Mouse (Mus musculus): ENCODE results near the gene Gm19935. TPM values are rescaled to one million over a fixed set of nuclear protein-coding genes. Genes with fewer than 3 reads are reported as not detected.

Gm19935 gene
- polyA plus RNA-seq (2017; shearing (Covaris generic)) = not detected

DNA sequence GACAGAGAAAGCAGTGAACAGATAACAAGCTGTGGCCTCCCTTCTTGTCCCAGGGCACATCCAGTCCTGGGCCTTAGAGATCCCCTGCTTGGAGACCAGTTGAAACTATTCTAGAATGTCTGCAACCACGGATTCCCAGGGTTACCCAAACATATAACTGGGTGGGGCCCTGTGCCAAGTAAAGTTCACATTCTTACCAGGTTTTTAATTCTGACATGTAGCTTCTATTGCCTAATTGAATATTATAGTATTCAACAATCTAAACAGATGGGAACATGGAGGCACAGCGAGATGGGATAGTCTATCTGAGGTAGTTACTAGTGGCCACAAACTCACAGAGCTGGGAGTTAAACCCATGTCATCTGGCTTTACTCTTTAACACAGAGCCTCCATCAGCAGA, at the start of gene Gm19935:
Gene Gm19935 (minus strand): TSS at position 101 of the 400 bp plus-strand sequence.
- ATAC-seq = no peak

DNA sequence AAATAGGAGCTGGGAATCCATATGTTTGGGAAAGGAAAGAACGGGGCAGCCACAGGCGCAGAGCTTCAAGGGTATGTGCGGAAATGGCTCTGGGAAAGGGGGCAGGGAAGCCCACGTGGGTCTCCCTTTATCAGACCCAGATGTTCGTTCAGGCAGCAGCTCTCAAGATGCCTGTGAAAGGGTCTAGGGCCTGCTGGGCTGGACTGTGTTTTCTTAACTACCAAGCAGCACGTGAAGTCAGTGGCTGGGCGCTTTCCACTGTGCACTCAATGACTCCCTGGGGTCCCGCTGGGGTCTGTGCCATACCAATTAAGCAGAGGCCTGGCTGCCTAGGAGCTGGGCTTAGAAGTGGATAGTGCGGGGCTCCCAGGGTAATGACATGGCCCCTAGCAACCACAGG, 44.8 kb upstream of the Gm19935 start:
- ATAC-seq = no peak

GRCm38 (mm10) chr8:90861266-90861944, 44.2 kb upstream of the Gm19935 start:
- no peak for ATAC-seq

- no peak for ATAC-seq
These were observed 40.9 kb upstream of the Gm19935 start for GRCm38 (mm10) chr8:90858071-90858470.

DNA sequence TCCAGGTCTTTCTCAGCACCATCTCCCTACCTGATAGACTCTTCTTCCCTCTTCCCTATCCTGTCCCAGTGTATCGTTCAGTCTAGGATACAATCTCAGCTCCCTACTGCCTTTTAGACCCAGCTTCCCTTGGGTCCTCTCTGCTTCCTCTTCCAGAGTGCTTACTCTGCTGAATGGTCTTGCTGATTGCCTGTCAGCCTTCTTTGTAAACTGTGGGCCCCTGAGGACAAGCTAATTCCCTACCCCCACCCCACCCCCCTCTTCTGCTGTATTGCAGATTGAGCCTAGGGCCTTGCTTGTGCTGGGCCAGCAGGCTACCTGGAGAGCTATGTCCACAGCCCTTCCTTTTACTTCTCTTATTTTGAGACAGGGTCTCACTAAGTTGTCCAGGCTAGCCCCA, 39.8 kb upstream of the Gm19935 start:
- no peak for ATAC-seq

- ATAC-seq = no peak
These were observed 39.0 kb upstream of the Gm19935 start for GRCm38 (mm10) chr8:90856171-90856570.

DNA sequence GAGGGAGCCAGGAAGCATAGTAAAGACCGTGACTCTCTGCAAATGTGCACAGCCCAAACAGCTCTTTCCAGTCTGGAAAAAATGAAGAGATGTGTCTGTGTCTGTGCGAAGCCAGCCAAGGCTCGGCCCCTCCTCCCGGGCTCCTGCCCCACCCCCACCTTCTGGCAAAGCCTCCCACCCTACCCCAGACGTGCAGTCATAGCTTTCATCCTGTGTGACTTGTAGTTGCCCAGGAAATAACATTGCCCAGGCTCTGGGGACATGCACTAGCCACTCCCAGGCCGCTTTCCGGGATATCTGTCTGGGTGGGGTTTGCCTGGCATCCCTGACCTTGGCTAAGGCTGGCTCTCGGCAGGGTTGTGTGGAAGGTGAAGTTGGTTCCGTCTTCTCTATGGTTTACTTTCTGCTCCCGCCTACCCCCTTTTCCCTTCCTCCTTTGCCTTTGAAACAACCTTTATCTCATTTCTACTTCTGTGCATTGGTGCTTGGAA, 37.5 kb upstream of the Gm19935 start:
- no peak for ATAC-seq

GRCm38 (mm10) chr8:90853971-90854670, 36.9 kb upstream of the Gm19935 start:
- no peak for ATAC-seq

- no peak for ATAC-seq
These were observed 34.4 kb upstream of the Gm19935 start for GRCm38 (mm10) chr8:90851544-90851943.

DNA sequence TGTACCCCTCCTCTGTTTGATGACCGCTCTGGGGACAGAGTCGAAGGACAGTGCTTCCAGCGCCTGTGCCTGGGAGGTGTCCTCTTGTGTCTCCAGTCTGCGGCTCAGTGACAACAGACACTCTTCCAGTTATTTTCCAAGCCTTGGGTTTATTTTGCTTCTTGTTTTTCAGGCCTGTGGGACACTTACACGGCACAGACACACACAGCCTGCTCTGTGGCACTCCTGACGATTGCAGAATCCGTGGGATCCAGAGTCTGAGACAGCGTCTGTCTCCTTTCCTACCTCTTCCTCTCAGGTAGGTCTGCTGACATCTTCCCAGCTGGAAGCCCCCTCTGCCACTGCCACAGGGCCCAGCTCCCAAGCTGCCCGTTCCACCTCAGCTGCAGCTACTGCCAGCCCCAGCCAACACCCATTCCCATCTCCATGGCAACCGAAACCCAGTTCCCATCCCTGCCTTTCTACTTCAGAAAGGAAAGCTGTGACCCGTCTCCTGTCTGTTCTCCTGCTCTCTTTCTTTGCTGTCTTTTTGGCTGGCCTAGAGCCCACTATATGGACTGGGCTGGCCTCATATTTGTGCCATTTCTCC, 32.4 kb upstream of the Gm19935 start:
- ATAC-seq = no peak

DNA sequence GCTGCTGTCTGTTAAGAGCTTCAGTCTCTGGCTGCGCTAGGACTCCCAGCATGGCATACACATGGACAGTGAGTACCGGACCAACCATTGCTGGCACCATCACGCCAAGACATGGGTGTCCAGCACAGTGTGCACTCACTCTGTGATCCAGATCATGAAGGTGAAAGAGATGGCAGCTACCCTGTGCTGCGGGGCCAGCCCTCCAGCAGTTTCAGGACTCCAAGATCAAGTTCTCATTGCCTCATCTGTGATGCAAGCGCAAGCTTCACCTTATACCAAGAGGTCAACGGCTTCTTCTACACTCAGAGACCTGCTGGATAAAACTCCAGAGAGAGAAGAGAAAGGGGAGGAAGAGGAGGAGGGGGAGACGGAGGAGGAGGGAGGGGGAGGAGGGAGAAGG, 30.8 kb upstream of the Gm19935 start:
- no peak for ATAC-seq

GRCm38 (mm10) chr8:90844179-90844967, 27.2 kb upstream of the Gm19935 start:
- ATAC-seq = no peak

DNA sequence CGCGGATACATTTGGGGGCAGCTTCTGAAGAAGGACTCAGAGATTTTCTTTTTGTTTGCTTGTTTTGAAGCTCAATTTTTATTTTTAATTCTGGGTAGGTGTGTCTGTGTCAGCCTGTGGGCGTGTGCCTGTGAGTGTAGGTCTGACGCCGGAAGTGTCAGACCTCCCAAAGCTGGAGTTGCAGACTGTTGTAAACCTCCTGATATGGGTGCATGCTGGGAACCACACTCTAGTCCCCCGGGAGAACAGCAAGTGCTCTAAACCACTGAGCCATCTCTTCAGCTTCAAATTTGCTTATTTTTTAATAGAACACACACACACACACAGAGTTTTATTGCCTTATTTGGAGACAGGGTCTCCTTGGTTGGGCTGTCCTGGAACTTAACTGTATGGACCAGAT, 25.9 kb upstream of the Gm19935 start:
- no peak for ATAC-seq

DNA sequence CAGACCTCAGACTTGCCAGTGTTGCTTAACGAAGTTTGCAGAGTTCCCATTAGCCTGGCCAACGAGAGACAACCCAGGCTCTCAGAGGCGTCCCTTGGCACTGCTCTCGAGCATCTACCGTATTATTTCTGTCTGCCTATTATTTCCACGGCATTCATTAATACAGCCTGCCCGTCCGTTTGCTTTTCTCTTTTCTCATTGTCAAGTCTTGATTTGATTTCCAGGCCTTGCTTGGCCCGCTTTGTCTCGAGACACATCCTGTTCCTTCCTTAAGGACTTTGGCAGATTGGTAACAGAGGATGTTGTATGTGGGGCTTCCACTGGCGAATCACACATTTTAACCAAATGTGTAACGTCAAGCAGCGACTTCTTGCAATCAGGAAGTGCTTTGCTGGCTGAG, 24.1 kb upstream of the Gm19935 start:
- no peak for ATAC-seq

DNA sequence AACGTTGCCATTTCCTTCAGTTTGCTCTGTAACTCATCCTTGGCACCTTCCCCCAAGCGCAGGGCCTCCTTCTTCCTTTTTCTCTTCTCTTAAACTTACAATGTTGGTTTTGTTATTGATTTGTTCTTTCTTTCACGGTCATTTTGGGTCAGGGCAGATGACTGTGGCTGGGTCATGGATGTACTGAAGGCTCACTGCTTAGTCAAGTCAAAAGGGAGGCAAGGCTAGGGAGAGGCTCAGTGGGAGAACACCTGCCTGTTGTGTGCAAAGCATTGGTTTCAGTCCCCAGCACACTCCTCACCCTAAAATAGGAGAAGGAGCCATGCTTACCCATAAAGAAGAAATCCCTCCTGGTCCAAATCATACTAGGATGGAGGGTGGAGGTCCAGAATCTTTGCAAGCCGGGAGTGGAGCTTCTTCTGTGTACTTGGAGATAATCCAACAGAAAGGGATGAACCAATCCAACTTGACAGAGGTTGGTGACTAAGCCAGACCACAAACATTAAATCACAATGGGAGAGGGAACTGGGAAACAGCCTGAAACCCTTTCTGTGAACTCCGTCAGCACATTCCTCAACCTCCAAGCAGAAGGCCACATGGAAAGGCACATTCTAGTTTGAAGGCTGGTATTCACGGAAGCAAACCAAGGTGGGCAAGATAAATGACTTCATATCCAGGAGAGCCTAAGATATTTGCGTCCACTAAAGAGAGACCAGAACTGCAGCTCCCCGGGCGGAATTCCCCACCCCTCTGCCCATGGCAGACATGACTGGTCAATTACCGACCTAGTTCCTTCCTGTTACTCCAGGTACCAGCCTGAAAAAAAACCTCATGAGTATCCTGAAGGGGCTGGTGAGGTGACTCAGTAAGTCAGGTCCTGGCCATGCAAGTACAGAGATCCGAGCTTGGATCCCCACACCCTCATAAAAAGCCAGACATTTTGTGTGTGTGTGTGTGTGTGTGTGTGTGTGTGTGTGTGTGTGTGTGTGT, 22.8 kb upstream of the Gm19935 start:
- no peak for ATAC-seq

GRCm38 (mm10) chr8:90837440-90837839, 20.2 kb upstream of the Gm19935 start:
- no peak for ATAC-seq

DNA sequence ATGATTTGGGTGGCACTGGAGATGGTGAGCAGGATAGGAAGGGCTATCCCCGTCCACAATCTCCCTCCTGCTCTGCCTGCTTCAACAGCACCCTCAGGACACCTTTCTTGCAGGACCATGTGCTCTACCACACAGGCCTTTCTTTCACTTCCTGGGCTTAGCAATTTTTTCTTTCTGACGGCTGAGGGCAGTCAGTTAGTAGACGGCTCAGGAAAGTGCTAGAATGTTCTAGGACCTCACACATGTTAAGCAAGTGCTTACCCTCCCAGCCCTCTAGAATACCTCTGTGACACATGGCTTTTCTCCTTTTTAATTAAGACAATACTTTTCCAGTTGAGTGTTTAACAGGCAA, 17.1 kb upstream of the Gm19935 start:
- ATAC-seq = no peak

DNA sequence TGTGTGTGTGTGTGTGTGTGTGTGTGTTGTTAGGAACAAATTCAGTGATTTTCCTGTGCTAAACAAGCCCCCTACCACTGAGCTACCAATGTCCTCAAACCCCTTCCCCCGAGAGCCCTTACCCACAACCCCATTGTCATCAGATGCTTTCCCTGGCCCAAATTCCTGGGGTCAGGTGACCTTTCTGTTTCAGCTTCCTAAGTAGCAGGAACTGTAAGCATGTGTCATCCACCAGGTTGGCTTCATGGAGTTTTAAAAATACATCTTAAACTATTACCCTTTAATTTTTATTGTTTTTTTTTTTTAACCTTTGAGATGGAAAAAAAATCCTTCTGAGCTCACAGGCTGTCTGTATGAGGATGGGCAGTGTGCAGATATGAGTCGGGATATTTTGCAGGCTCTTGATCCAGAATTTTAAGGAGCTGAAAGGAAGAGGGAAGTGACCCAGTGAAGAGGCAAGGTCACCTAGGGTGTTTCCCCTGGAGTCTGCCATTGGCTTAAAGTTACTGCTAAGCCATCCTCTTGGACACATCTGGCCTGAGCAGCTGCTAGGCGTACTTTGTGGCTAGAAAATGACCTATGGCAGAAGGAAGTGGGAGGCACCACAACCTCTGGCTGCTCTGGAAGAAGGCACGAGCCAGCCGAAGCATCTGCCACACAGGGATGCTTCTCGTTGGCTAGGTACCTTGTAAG, 16.6 kb upstream of the Gm19935 start:
- no peak for ATAC-seq

DNA sequence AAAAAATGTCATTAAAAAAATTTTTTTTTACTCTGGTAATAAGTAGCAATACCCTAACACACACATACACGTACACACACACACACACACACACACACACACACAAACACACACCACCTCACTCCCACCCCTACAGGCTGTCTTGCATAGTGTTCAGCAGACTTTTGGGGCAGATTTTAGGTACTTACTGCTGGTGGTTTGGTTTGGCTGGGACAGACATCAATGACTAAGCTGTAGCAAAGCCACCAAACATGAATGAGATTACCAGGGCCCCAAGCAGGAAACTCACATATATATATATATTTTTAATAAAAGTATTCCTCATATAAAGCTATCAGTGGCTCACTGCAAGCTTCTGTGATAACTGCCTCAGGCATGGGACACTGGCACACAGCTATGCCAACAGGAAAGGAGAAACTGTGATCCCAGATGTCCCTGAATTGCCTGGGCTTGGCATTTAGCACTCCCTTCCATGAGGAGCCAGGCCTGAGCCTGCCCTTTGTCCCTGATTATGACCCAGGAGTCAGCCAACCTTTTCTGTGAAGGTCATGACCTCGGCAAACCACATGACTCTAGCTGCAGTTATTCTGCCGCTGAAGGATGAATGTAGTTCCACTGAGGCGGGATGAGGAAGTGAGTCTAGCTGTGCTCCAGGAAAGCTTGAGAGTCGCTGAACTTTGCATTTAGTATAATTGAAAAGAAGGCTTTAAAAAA, 15.5 kb upstream of the Gm19935 start:
- ATAC-seq = no peak

DNA sequence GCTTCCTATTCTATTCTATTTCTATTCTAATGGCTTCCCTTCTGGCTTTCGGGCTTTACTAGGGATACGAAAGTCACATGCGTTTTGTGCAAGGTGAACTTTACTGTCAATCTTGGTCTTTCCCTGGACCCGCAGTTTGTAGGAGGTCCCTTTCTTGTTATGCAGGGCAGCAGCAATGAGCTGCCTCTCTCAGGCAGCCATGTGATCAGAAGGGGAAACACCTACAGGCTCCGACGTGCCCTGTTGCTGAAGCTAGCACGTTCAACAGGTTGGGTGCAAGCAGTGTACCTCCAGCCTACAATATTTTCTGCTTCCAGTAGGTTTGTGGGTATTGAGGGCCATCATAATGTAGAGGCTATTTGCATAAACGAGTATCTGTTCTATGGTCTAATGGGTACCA, 13.8 kb upstream of the Gm19935 start:
- ATAC-seq = peak; percentile 57

DNA sequence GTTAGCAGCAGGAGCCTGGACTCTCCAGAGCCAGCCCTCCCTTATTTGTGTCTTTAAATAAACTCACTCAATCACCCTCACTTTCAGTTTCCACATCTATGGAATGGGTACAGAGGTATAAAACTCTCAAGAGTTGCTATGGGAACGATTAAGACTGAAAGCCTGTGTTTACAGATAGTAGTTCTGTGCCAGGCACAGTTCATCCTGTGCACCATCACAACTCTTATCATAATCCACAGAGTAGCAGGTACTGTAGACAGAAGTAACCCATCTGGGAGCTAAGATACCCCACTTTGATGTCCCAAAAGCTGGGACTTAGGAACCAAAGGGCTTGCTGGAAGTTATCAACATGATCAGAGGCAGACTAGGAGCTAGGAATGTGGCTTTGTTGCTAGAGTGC, 12.6 kb upstream of the Gm19935 start:
- no peak for ATAC-seq
